Mouse (Mus musculus): Measurements from ENCODE around the gene Nkx2-2. TPM values are rescaled to one million over a fixed set of nuclear protein-coding genes. Genes with fewer than 3 reads are reported as not detected.

The Nkx2-2 gene
- polyA plus RNA-seq, 1 experiment from 2014 or later: 1.4 TPM

DNA sequence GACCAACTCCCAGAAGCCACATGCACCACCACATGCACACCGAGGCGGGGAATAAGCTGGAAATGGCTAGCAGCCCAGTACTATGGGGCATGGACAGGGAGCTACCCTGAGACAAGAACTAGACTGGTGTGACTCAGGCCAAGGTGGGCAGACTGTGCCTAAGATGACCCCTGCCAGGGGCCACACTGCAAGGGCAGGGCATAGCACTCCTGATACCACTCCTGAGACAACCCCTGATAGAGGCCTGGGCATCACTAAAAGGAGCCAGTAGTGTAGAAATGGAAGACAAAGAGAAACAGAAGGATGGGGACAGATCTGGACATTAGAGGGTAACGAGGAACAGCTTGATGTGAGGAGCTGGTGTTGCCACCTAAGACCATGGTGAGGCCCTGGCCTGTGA is 28.7 kb downstream of the Nkx2-2 start:
- WGBS: 85% methylated on average over 3 of the region's 3 CpGs
- H3K9ac ChIP-seq (replicated peaks; ENCODE audit: low read depth, low read length): no peak overlapping the region
- no peaks in the 10 kb centered on the region for H3K36me3 ChIP-seq (ENCODE audit: control insufficient read depth, insufficient read depth)
- ATAC-seq: no peak
- H3K27ac ChIP-seq (ENCODE audit: low read length): no peak overlapping the region
- H3K4me1 ChIP-seq (replicated peaks; ENCODE audit: control insufficient read depth, insufficient read depth, low read length): no peaks in the 10 kb centered on the region
- no peaks in the 10 kb centered on the region for H3K9me3 ChIP-seq (ENCODE audit: control insufficient read depth, low read length)
- no peaks in the 10 kb centered on the region for H3K27me3 ChIP-seq (replicated peaks; ENCODE audit: control insufficient read depth, insufficient read depth, low read length)
- H3K4me3 ChIP-seq (replicated peaks; ENCODE audit: low read length): no peak overlapping the region
- H3K4me2 ChIP-seq (ENCODE audit: low read length): no peak overlapping the region

DNA sequence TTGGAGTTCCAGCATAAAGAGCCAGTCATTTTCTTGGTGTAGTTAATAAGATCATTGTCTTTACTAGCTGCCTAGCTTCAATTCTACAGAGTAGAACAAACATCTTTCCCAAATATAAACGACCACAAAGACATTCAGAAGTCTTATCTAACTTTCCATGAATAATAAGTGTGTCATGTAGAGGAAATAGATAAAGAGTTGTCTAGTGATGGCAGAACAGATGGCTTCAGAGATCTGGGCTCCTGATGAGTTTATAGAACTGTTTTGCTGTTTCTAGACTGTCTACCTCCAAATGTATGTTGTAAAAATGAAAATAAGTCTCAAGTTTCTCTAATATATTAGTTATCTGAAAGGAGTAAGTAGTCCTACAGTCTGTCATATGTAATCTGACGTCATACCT is 41.5 kb downstream of the Nkx2-2 start:
- H3K9ac ChIP-seq (replicated peaks; ENCODE audit: low read depth, low read length): no peak overlapping the region
- no peaks in the 10 kb centered on the region for H3K27me3 ChIP-seq (replicated peaks; ENCODE audit: control insufficient read depth, insufficient read depth, low read length)
- no peak overlapping the region for H3K4me3 ChIP-seq (replicated peaks; ENCODE audit: low read length)
- no peak for ATAC-seq
- H3K27ac ChIP-seq (ENCODE audit: low read length): no peak overlapping the region
- H3K4me1 ChIP-seq (replicated peaks; ENCODE audit: control insufficient read depth, insufficient read depth, low read length): no peaks in the 10 kb centered on the region
- no peaks in the 10 kb centered on the region for H3K36me3 ChIP-seq (ENCODE audit: control insufficient read depth, insufficient read depth)
- H3K9me3 ChIP-seq (ENCODE audit: control insufficient read depth, low read length): no peaks in the 10 kb centered on the region
- 68% methylated on average over 2 of the region's 2 CpGs for WGBS
- no peak overlapping the region for H3K4me2 ChIP-seq (ENCODE audit: low read length)

Other genes with a start within 250 kb of the Nkx2-2 start
- gene Xrn2, start 181.2 kb downstream of the Nkx2-2 start, polyA plus RNA-seq (2015; fragmentation: Nextera tagmentation; extraction: Ambion mirVana): 97.3 and 102 TPM in 2 replicates
- gene Nkx2-4, start 108.8 kb downstream of the Nkx2-2 start, polyA plus RNA-seq (2015; fragmentation: Nextera tagmentation; extraction: Ambion mirVana): 0.11 TPM in 1 of 2 replicates, not detected in the other
- not detected in 2 replicates for gene Pax1, start 167.7 kb upstream of the Nkx2-2 start, polyA plus RNA-seq (2015; fragmentation: Nextera tagmentation; extraction: Ambion mirVana)